Mouse (Mus musculus) kidney, postnatal 0 days (tissue): ENCODE results near the gene Nkain2. TPM values are rescaled to one million over a fixed set of nuclear protein-coding genes. Genes with fewer than 3 reads are reported as not detected.

Experiments used
- ATAC-seq: fragments of 200-750 bp; cut with Nextera tagmentation; replicated peaks from 2 replicates; pipeline ENCODE4 v1.8.0; 2017; ENCODE audit warnings: low read depth, moderate number of reproducible peaks, moderate TSS enrichment, moderate library complexity; ENCODE audit not compliant: low FRiP score
- DNase-seq: peaks from one replicate; pipeline ENCODE4 v3.0.0-alpha.2; 2016; ENCODE audit warnings: low spot score
- H3K27ac ChIP-seq: fragments of 300-500 bp; sonication (generic); 2 replicates; pipeline ENCODE4 v1.5.1; 2014; ENCODE audit warnings: mild to moderate bottlenecking
- H3K27me3 ChIP-seq: fragments of 300-500 bp; sonication (generic); 2 replicates; pipeline ENCODE4 v1.6.1; 2014; ENCODE audit warnings: low read length, mixed read lengths; ENCODE audit not compliant: insufficient read depth
- H3K36me3 ChIP-seq: fragments of 300-500 bp; sonication (generic); 2 replicates; pipeline ENCODE4 v1.6.1; 2014; ENCODE audit warnings: low read length, mixed read lengths; ENCODE audit not compliant: insufficient read depth
- H3K4me1 ChIP-seq: fragments of 300-500 bp; sonication (generic); replicated peaks from 2 replicates; pipeline ENCODE4 v1.6.1; 2014; ENCODE audit warnings: antibody characterized with exemption, low read length, mixed read lengths; ENCODE audit not compliant: insufficient read depth
- H3K4me2 ChIP-seq: fragments of 300-500 bp; sonication (generic); 2 replicates; pipeline ENCODE4 v1.6.1; 2014; ENCODE audit warnings: mild to moderate bottlenecking, low read length, moderate library complexity, mixed read lengths
- H3K4me3 ChIP-seq: fragments of 300-500 bp; sonication (generic); replicated peaks from 2 replicates; pipeline ENCODE4 v1.5.1; 2014; ENCODE audit warnings: low read depth, low read length
- H3K9ac ChIP-seq: fragments of 300-500 bp; sonication (generic); 2 replicates; pipeline ENCODE4 v1.6.1; 2014; ENCODE audit warnings: low read depth, low read length
- H3K9me3 ChIP-seq: fragments of 300-500 bp; sonication (generic); replicated peaks from 2 replicates; pipeline ENCODE4 v1.6.1; 2016; ENCODE audit warnings: low read length, inconsistent platforms, mixed read lengths
- CTCF ChIP-seq: IDR thresholded peaks from 2 replicates; pipeline ENCODE4 v1.5.1; 2016; ENCODE audit warnings: antibody characterized with exemption, low read depth, mild to moderate bottlenecking, moderate library complexity
- WGBS: fragments of 180-500 bp; shearing (Covaris S2); extraction: QIAGEN DNeasy Blood & Tissue Kit; methylation state at CpG from one replicate; pipeline ENCODE4 v1.1.7; 2014; 5-methylcytosine and 5-hydroxymethylcytosine counted together
- polyA plus RNA-seq: library from polyadenylated mRNA; unstranded; fragments of >200 nt; fragmentation: Nextera tagmentation; extraction: Ambion mirVana; gene quantifications from 2 replicates; pipeline ENCODE4 v1.2.1, GENCODE M21; 2015

The Nkain2 gene
- polyA plus RNA-seq, 1 experiment from 2014 or later: 0.34 TPM

DNA sequence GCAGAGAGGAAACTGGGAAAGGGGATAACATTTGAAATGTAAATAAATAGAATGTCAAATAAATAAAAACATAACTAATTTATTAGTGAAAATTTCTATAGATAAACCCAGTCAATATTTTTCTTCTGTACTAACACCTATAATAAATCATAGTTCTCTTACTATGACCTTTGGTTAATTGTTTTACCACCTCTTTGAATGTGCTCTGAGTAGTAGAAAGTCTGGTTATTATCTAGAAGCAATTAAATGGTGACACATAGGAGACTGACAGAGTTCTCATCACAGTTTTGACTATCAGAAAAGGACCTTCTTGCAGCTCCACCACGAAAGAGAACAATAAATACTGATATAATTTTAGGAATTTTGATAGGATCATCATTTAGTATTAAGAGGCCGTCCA lies 295.3 kb downstream of the Nkain2 start:
- WGBS: 69% methylated on average over 2 of the region's 2 CpGs
- H3K4me3 ChIP-seq: no peak overlapping the region
- no peak overlapping the region for H3K4me2 ChIP-seq
- H3K36me3 ChIP-seq: no peaks in the 10 kb centered on the region
- no peak overlapping the region for H3K27ac ChIP-seq
- TF ChIP-seq CTCF: no peak
- no peak for ATAC-seq
- no peaks in the 10 kb centered on the region for H3K9me3 ChIP-seq
- no peak overlapping the region for H3K9ac ChIP-seq
- H3K27me3 ChIP-seq: no peaks in the 10 kb centered on the region
- no peak for DNase-seq
- H3K4me1 ChIP-seq: no peaks in the 10 kb centered on the region

DNA sequence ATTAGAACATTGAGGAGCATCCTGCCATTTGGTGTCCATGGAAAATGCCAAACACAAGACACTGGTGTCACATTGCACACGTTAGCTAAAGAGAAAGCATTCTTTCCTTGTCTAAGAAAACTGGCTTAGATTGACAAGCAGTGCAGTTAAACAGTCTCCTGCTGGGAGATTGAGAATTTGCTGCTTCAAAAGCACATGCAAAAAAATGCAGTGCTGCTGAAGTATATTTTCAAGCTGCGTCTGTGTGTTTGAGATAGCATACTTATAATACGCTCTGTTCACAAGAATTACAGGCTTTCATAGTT lies 313.0 kb downstream of the Nkain2 start:
- WGBS: 44% methylated on average over 3 of the region's 3 CpGs
- no peaks in the 10 kb centered on the region for H3K9me3 ChIP-seq
- no peak overlapping the region for H3K4me3 ChIP-seq
- no peaks in the 10 kb centered on the region for H3K36me3 ChIP-seq
- no peak for TF ChIP-seq CTCF
- no peaks in the 10 kb centered on the region for H3K27me3 ChIP-seq
- H3K27ac ChIP-seq: no peak overlapping the region
- ATAC-seq: no peak
- no peak for DNase-seq
- H3K4me2 ChIP-seq: no peak overlapping the region
- no peak overlapping the region for H3K9ac ChIP-seq
- no peaks in the 10 kb centered on the region for H3K4me1 ChIP-seq

DNA sequence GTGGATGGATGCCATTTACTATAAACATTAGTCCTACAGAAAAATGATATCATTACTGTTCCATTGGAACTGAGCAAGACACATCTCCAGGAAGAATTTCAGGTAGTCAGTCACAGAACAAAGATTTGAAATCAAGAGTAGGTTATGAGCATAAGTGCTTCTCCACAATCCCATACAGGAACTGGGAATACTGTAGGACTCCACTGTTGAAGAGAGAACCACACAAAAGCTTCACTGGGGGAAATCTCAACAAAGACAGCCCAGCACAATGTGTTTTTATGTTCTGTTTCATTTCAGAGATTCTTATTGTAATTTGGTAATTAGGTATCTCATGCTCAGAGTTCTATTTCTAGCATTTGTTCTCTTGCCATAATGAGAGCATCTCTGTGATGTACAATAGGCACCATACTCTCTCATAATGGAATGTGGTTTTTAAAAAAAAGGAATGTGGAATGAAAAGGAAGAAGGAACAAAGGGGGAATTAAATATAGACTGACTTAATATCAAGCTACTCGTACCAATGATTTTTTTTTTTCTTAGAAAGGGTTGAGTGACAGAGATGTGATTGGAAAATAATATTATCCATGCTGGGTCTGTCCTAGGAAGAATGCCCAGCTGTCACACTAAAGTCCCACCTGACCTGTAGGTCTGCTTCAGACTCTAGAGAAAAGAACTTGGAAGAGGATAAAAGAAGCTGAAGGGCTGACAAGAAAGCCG lies 313.5 kb downstream of the Nkain2 start:
- DNase-seq (no peak), ATAC-seq (no peak)
- Histone ChIP-seq H3K4me3 (no peak overlapping the region), H3K4me1 (no peaks in the 10 kb centered on the region), H3K27me3 (no peaks in the 10 kb centered on the region), H3K9ac (no peak overlapping the region), H3K9me3 (no peaks in the 10 kb centered on the region), H3K4me2 (no peak overlapping the region), H3K27ac (no peak overlapping the region), H3K36me3 (no peaks in the 10 kb centered on the region)
- WGBS: 36% methylated on average over 2 of the region's 2 CpGs
- TF ChIP-seq CTCF: no peak

DNA sequence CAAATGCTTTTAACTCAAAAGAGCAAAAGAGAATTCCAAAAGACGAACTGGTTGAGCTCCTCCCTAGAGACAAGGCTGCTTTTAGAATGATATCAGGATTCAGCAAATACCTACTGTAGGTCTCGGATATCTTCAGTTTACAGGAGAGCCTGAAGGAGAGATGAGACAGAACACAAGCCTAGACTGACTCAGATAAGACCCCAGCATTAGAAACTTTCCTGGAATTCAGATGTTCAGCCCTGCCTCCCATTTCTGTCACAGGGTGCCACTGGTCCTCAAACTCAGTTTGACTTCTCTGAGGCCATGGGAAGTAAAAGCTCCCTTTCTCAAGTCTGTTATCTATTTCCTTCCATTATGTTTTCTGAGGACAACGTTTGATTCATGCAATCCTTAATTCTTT lies 332.6 kb downstream of the Nkain2 start:
- Histone ChIP-seq H3K4me3 (no peak overlapping the region), H3K9me3 (no peaks in the 10 kb centered on the region), H3K9ac (no peak overlapping the region), H3K27me3 (no peaks in the 10 kb centered on the region), H3K4me2 (no peak overlapping the region), H3K27ac (no peak overlapping the region), H3K4me1 (no peaks in the 10 kb centered on the region), H3K36me3 (no peaks in the 10 kb centered on the region)
- DNase-seq (no peak), ATAC-seq (no peak)
- no peak for TF ChIP-seq CTCF
- 71% methylated on average over 3 of the region's 3 CpGs for WGBS

DNA sequence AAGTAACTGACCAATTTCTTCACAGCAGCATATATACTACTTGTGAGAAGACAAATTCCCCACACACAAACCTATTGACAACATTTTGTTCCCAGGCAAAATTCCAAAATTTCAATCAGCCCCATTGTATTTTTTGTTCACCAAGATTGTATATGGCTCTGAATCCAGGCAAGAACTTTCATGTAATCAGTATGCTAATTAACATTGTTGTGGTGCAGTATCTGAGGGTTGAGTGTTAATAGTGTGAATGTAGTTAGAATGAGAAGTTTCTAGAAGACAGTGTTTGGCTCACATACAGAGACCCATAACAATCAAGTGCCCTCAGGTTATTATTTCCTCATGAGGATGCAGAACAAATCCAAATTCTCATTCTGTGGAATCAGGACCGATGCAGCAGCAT lies 354.2 kb downstream of the Nkain2 start:
- Histone ChIP-seq H3K9me3 (no peaks in the 10 kb centered on the region), H3K36me3 (no peaks in the 10 kb centered on the region), H3K4me3 (no peak overlapping the region), H3K4me2 (no peak overlapping the region), H3K4me1 (no peaks in the 10 kb centered on the region), H3K27me3 (no peaks in the 10 kb centered on the region), H3K27ac (no peak overlapping the region), H3K9ac (no peak overlapping the region)
- no peak for DNase-seq
- WGBS: 91% methylated on average over 1 of the region's 1 CpGs
- no peak for TF ChIP-seq CTCF
- no peak for ATAC-seq

DNA sequence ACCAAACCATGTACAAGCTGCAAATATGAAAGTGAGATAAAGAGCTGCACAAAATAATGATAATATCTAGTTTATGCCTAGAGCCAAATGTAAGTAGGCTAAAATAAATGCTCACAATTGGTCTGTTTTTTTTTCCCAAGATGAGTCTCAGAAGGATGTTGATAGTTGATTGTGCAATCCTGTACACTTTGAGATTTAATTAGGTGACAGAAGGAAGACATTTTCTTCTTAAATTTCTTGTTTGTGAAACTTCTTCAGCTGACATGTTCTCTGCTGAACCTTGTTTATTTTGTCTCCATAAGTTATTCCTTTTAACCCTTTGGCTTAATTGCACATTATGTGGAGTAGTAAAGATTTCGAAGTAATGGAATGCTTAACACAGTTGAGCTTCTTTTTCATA lies 379.4 kb downstream of the Nkain2 start:
- 81% methylated on average over 1 of the region's 1 CpGs for WGBS
- no peak for TF ChIP-seq CTCF
- H3K9me3 ChIP-seq: no peaks in the 10 kb centered on the region
- H3K4me1 ChIP-seq: no peaks in the 10 kb centered on the region
- DNase-seq (no peak), ATAC-seq (no peak)
- H3K4me3 ChIP-seq: no peak overlapping the region
- H3K4me2 ChIP-seq: no peak overlapping the region
- no peaks in the 10 kb centered on the region for H3K27me3 ChIP-seq
- H3K36me3 ChIP-seq: no peaks in the 10 kb centered on the region
- H3K9ac ChIP-seq: no peak overlapping the region
- H3K27ac ChIP-seq: no peak overlapping the region

DNA sequence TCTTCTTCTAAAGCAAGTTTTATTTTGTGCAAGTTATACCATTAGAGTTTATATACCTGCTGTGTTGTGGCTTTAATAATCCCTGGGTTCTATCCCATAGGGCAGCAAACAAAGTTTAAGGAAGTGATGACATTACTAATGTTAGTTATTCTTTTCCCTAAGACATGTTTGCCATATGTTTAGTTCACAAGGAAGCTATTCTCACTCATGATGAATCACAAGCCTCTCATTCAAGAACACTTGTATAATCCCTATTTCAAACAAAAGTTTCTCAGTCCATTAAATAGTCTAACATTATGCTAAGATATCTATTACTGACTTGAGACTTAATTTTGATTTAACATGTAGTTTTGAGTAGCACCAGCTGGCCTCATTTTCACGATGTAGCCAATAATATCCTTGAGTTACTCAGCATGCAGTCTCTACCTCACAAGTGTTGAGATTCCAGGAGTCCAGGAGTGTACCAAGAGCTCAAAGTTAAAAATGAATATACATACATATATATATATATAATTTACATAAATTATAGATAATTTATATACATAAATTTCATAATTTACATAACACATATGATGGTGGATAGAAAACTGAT lies 395.6 kb downstream of the Nkain2 start:
- TF ChIP-seq CTCF: no peak
- Histone ChIP-seq H3K36me3 (no peaks in the 10 kb centered on the region), H3K9me3 (no peaks in the 10 kb centered on the region), H3K4me2 (no peak overlapping the region), H3K27ac (no peak overlapping the region), H3K4me1 (no peaks in the 10 kb centered on the region), H3K4me3 (no peak overlapping the region), H3K9ac (no peak overlapping the region), H3K27me3 (no peaks in the 10 kb centered on the region)
- ATAC-seq (no peak), DNase-seq (no peak)
- WGBS: 76% methylated on average over 1 of the region's 1 CpGs
